Mouse (Mus musculus) T-cell, adult 2 months (primary cell): Measurements from ENCODE around the gene Mslnl.

Source experiments
- DNase-seq: peaks from one replicate; pipeline ENCODE4 v3.0.0; 2022; ENCODE audit warnings: low spot score

Mslnl gene

DNA sequence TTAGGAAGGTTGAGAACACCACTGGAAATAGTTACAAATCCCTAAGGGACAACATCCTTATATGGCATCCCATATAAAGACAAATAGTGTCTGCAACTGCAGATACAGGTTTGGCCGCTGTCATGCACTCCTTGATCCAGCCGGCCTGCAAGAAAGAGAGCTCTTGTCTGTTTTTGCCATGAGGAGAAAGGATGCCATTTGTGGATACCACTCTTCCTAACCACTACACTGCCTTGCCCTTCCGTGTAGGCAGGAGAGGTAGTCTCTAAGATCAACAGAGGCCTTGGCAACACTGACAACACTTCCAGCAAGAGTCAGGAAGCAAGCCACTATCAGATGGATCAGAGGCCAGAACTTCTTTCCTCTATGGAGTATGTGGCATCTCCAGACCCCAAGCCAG is 50.4 kb downstream of the Mslnl start, which contains the start of gene Ccdc78:
Gene Ccdc78, plus strand, starts transcription at position 301 of the 400 bp plus-strand sequence.
- no peak for DNase-seq

- no peak for DNase-seq
Observed at GRCm38 (mm10) chr17:25786781-25787504, 51.1 kb downstream of the Mslnl start.

GRCm38 (mm10) chr17:25791320-25791842 is 55.5 kb downstream of the Mslnl start:
- DNase-seq: no peak

DNA sequence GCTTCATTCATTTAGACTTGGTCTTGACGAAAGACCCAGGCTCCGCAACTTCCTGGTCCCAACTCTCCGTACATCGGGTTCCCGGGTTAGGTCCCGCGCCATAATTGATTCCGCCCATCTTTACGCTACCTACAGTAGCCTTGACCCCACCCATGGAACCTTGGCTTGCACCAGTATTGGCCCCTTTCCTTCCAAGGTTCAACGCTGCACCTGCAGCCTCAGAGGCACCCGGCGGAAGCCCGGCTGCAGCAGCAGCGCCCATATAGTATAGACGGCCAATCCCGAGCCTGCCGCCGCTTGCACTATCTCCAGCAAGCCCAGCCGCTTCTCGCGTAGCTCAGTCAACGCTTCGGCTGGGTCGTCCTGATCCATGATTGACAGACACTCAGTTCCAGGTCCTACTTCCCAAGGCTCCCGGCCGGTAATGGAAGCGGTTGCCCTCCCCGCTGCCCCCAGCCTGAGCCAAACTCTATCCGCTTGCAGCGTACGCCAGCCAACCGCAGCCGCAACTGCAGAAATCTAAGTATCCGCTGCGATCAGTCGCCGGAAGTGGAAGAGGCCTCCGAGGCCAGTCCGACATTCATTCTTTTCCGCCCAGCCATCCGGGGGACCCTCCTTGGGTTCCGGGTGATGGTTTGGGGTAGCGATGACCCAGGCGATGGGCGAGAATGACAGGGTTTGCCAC is 56.1 kb downstream of the Mslnl start:
- peak; percentile 85 for DNase-seq

DNA sequence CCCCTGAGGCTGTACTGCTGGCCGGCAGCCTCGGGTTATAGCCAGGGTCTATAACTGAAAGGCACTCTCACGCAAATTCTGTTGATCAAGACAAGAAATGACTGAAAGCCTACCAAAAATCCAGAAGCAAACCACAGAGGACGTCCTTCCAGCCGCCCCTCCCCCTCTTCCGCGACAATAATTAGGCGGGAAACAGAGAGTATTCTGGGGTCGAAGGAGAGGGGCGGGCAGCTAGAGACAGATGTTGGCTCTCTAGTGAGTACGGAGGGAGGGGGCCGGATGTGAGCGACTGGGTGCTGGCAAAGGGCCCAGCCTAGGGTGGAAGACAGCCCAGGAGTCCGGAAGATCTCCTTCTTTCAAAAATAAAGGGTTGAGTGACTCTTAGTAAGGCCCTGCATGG is 56.8 kb downstream of the Mslnl start, which contains the start of gene Fam173a:
Gene Fam173a, minus strand, starts transcription at position 287 of the 400 bp plus-strand sequence.
- peak; percentile 83 for DNase-seq

GRCm38 (mm10) chr17:25794197-25794596 is 58.4 kb downstream of the Mslnl start:
- no peak for DNase-seq

DNA sequence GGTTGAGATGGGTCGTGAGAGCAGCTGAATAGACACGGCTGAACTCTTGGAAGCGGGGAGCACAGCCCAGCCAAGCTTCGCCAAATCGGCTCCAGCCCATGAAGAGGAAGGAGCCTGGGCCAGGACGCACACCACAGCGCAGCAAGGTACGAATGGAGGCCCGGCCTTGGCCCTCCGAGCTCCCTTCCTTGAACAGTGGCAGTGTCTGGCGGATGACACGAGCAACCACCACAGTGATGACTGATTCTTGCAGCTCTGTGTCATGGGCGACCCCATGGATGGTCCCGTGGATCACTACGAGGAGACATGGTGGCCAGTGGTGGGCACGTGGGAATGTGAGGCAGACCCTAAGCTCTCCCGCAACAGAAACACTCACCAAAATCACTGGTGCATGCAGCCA is 59.2 kb downstream of the Mslnl start:
- no peak for DNase-seq

GRCm38 (mm10) chr17:25795609-25796092 is 59.8 kb downstream of the Mslnl start, which contains the start of gene AC134908.4:
AC134908.4 (minus strand) TSS chr17:25795659.
- no peak for DNase-seq

DNA sequence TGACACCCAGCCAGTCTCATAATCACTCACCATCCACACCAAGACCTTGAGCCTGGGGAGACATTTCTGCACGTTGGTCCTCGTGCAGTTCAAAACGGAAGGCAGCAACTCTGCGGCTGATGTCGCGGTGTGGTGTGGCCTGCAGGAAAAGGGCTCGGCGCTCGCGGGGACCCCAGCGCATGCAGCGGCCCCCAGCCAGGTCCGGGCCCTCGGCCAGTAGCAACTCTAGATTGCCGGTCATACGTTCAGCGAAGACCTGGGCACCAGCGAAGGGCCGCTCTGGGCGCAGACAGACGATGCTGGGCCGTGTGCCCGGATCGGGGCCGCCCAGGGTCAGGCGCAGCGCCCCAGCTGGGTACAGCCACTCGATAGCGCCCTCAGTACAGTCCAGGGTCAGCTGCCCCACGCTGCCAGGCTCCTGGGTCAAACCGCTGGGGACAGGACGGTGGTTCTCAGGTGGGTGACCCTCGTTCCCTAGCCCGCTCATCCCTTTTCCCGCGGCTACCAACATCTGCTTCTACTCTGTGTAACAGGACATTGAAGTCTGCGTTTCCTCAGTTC is 60.4 kb downstream of the Mslnl start:
- DNase-seq: no peak

DNA sequence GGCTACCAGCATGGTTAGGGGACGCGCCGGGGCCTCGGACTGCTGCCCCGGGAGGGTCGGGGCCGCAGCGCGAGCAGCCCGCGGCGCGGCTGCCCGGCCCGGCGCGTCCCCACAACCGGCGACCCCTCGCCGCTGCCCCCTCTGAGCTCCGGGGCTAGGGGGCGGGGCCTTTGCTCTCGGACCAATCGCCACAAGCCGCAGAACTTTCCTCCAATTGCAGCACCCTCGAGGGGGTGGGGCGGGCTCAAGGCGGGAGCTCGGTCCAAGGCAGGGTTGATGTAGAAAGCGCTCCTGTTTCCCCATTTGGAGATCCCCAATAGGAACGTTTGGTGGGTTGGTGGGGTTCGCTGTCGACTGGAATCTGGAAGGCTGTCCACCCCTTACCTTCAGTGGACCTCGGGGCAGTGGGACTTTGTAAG is 61.1 kb downstream of the Mslnl start, which contains the start of gene Metrn:
Gene Metrn, minus strand, starts transcription at position 186 of the 419 bp plus-strand sequence.
- peak; percentile 77 for DNase-seq
